ENCODE assay signal across 8 mouse cellular contexts in the genomic region with DNA sequence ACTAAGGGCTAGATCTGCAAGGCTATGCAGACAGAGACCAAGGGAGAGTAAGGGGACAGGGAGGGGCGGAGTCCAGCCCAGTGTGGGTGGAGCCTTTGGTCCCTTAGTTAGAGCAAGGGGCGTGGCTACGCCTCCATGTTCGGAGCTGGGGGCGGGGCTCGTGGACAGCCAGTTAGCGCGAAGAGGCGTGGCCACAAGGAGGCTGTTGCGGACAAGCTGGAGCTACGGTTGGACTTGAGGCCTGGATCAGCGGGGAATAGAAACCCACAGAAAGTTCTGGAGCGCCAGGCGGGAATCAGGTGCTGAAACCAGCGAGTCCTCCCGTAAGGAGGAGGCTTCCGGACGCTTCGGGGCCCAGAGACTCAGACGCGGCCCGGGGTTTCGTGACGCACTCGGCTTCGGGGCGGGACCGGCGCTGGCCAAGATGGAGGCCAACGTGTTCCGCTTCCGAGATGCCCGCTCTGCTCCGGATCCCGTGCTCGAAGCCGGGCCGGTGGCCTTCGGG. TPM values are rescaled to one million over a fixed set of nuclear protein-coding genes. Genes with fewer than 3 reads are reported as not detected.
DNase-seq lines count a peak whose midpoint lies in the region; ATAC-seq lines count a peak whose summit lies in the region.

Gene Actr5 (plus strand): TSS at position 171 of the 505 bp plus-strand sequence.

- 0% methylated on average over 38 of the region's 39 CpGs for WGBS in heart, embryonic 14.5 days
- 0% methylated on average over 39 of the region's 39 CpGs for WGBS in liver, embryonic 13.5 days (ENCODE audit: insufficient replicate concordance)
- under 1% methylated on average over 39 of the region's 39 CpGs for WGBS in stomach, embryonic 16.5 days

- peak; percentile 96 for ATAC-seq in CD4-positive, CD25-positive, alpha-beta regulatory T cell, adult 4 months
- ATAC-seq in heart, embryonic 14.5 days (ENCODE audit: insufficient number of reproducible peaks, insufficient read depth, low FRiP score, low read depth): peak; percentile 92
- ATAC-seq in liver, embryonic 13.5 days (ENCODE audit: low read depth): peak; percentile 88
- ATAC-seq in stomach, embryonic 16.5 days (ENCODE audit: insufficient read depth, low FRiP score): peak; percentile 96

- peak within 1 kb of the TSS; percentile 71 to 89 for H3K27ac ChIP-seq in heart, embryonic 14.5 days (replicated peaks in 1 of 2; ENCODE audit: control insufficient read depth in 1 of 2, insufficient read depth in 1 of 2, low read depth in 2 of 2, low read length in 2 of 2)
- peak within 1 kb of the TSS; percentile 75 for H3K27ac ChIP-seq in liver, embryonic 13.5 days
- H3K27ac ChIP-seq in stomach, embryonic 16.5 days (ENCODE audit: low read length): peak within 1 kb of the TSS; percentile 95

- H3K9me3 ChIP-seq in heart, embryonic 14.5 days (ENCODE audit: control insufficient read depth, low read length): no peaks in the 10 kb centered on the region
- no peaks in the 10 kb centered on the region for H3K9me3 ChIP-seq in liver, embryonic 13.5 days (replicated peaks)
- H3K9me3 ChIP-seq in stomach, embryonic 16.5 days (replicated peaks; ENCODE audit: control insufficient read depth, low read length): no peaks in the 10 kb centered on the region

- H3K4me1 ChIP-seq in heart, embryonic 14.5 days (ENCODE audit: control insufficient read depth in 2 of 2, insufficient read depth in 2 of 2, low read length in 2 of 2): peaks cover 3 to 8% of the 10 kb centered on the region in 2 experiments; a peak in 2 of 4 replicates
- H3K4me1 ChIP-seq in liver, embryonic 13.5 days (replicated peaks): peaks cover 22% of the 10 kb centered on the region
- H3K4me1 ChIP-seq in stomach, embryonic 16.5 days (ENCODE audit: control insufficient read depth, insufficient read depth, low read length): peaks cover 5% of the 10 kb centered on the region; the same call in 1 of the 2 replicates

- peaks cover 7% of the 10 kb centered on the region; the same call in 1 of the 2 replicates for H3K27me3 ChIP-seq in heart, embryonic 14.5 days (ENCODE audit: control insufficient read depth, insufficient read depth, low read length)
- peaks cover 25% of the 10 kb centered on the region for H3K27me3 ChIP-seq in liver, embryonic 13.5 days
- H3K27me3 ChIP-seq in stomach, embryonic 16.5 days (ENCODE audit: control insufficient read depth, insufficient read depth, low read length): peaks cover 18% of the 10 kb centered on the region; the same call in 1 of the 2 replicates

- H3K4me2 ChIP-seq in heart, embryonic 14.5 days (ENCODE audit: low read length): peak within 1 kb of the TSS; percentile 80
- H3K4me2 ChIP-seq in liver, embryonic 13.5 days: peak within 1 kb of the TSS; percentile 86
- H3K4me2 ChIP-seq in stomach, embryonic 16.5 days (ENCODE audit: low read depth, low read length): peak within 1 kb of the TSS; percentile 93

- peak within 1 kb of the TSS; percentile 68 to 83 for H3K4me3 ChIP-seq in heart, embryonic 14.5 days (ENCODE audit: control insufficient read depth in 1 of 2, insufficient read depth in 1 of 2, low read depth in 1 of 2, low read length in 2 of 2)
- H3K4me3 ChIP-seq in liver, embryonic 13.5 days (replicated peaks): peak within 1 kb of the TSS; percentile 90
- peak within 1 kb of the TSS; percentile 76 for H3K4me3 ChIP-seq in stomach, embryonic 16.5 days (replicated peaks; ENCODE audit: low read length)

- DNase-seq in c-Kit-negative CD71-positive TER-119-positive erythroid progenitor cells, embryonic 14.5 days (ENCODE audit: low read depth, low spot score): peak; percentile 89
- peak; percentile 85 for DNase-seq in fibroblast of lung, adult 2 months (ENCODE audit: low read depth)
- peak; percentile 97 for DNase-seq in kidney, postnatal 14 days
- DNase-seq in liver, embryonic 13.5 days: peak; percentile 95
- peak; percentile 97 for DNase-seq in neural tube, embryonic 10.5 days (ENCODE audit: extremely low spot score, low spot score)

- peak within 1 kb of the TSS; percentile 80 for H3K9ac ChIP-seq in heart, embryonic 14.5 days (ENCODE audit: low read length)
- peak within 1 kb of the TSS; percentile 85 for H3K9ac ChIP-seq in liver, embryonic 13.5 days
- peak within 1 kb of the TSS; percentile 84 for H3K9ac ChIP-seq in stomach, embryonic 16.5 days (ENCODE audit: low read length)

- peaks cover 35% of the 10 kb centered on the region for H3K36me3 ChIP-seq in heart, embryonic 14.5 days (ENCODE audit: control insufficient read depth, insufficient read depth, low read length)
- peaks cover 26% of the 10 kb centered on the region for H3K36me3 ChIP-seq in liver, embryonic 13.5 days
- H3K36me3 ChIP-seq in stomach, embryonic 16.5 days (ENCODE audit: control insufficient read depth, insufficient read depth, low read length): peaks cover 4% of the 10 kb centered on the region; the same call in 1 of the 2 replicates

RNA-seq across cellular contexts. Expression of gene Actr5, which starts in this region (rescaled TPM):
- 1 to 10 TPM; 2.1 to 2.9 TPM for polyA plus RNA-seq in CD4-positive, CD25-positive, alpha-beta regulatory T cell, adult 4 months (2017; shearing (Covaris generic))
- polyA plus RNA-seq in heart, embryonic 14.5 days (2014; fragmentation: Nextera tagmentation; extraction: Ambion mirVana): 7.9 and 8.6 TPM in 2 replicates
- 5.4 and 6.3 TPM in 2 replicates for polyA plus RNA-seq in liver, embryonic 13.5 days (2015; fragmentation: Nextera tagmentation; extraction: Ambion mirVana)
- polyA plus RNA-seq in stomach, embryonic 16.5 days (2015; fragmentation: Nextera tagmentation; extraction: Ambion mirVana): 2.7 and 3.1 TPM in 2 replicates

Comparison
In these comparisons a context has a peak if more than half of its experiments do, and no peak if none do; other contexts are left out.
1. Peak in every context shown above with its lines: DNase-seq, ATAC-seq, H3K4me3 ChIP-seq and H3K27ac ChIP-seq.